Mouse (Mus musculus) intestine, postnatal 0 days (tissue): ENCODE measurements around the gene Sost. TPM values are rescaled to one million over a fixed set of nuclear protein-coding genes. Genes with fewer than 3 reads are reported as not detected.
"Not testable (repeated sequence)": the region's sequence is repeated elsewhere in the genome, so short reads cannot be mapped to it uniquely, and the experiment has no call there.

Experiments used
- ATAC-seq: fragments of 200-750 bp; cut with Nextera tagmentation; 2 replicates; pipeline ENCODE4 v1.8.0; 2017; ENCODE audit warnings: mild to moderate bottlenecking, moderate TSS enrichment, moderate library complexity
- H3K27ac ChIP-seq: fragments of 300-500 bp; sonication (generic); 2 replicates; pipeline ENCODE4 v1.5.1; 2014; ENCODE audit warnings: mild to moderate bottlenecking, low read depth, low read length, moderate library complexity
- H3K27me3 ChIP-seq: fragments of 300-500 bp; sonication (generic); replicated peaks from 2 replicates; pipeline ENCODE4 v1.6.1; 2014; ENCODE audit warnings: low read length, mixed read lengths; ENCODE audit not compliant: control insufficient read depth, insufficient read depth
- H3K36me3 ChIP-seq: fragments of 300-500 bp; sonication (generic); 2 replicates; pipeline ENCODE4 v1.6.1; 2014; ENCODE audit warnings: mild to moderate bottlenecking, moderate library complexity; ENCODE audit not compliant: control insufficient read depth, insufficient read depth
- H3K4me1 ChIP-seq: fragments of 300-500 bp; sonication (generic); replicated peaks from 2 replicates; pipeline ENCODE4 v1.6.1; 2014; ENCODE audit warnings: antibody characterized with exemption, low read length, mixed read lengths; ENCODE audit not compliant: control insufficient read depth, insufficient read depth
- H3K4me2 ChIP-seq: fragments of 300-500 bp; sonication (generic); replicated peaks from 2 replicates; pipeline ENCODE4 v1.6.1; 2014; ENCODE audit warnings: low read depth, mild to moderate bottlenecking, moderate library complexity
- H3K4me3 ChIP-seq: fragments of 300-500 bp; sonication (generic); 2 replicates; pipeline ENCODE4 v1.5.1; 2014; ENCODE audit warnings: low read depth, low read length
- H3K9ac ChIP-seq: fragments of 300-500 bp; sonication (generic); 2 replicates; pipeline ENCODE4 v1.6.1; 2014; ENCODE audit warnings: mild to moderate bottlenecking, low read depth, low read length
- H3K9me3 ChIP-seq: fragments of 300-500 bp; sonication (generic); 2 replicates; pipeline ENCODE4 v1.6.1; 2016; ENCODE audit warnings: mixed run types; ENCODE audit not compliant: control insufficient read depth
- CTCF ChIP-seq: sonication (generic); IDR thresholded peaks from 2 replicates; pipeline ENCODE4 v1.5.1; 2016; ENCODE audit warnings: low read depth, mild to moderate bottlenecking, control low read depth, antibody characterized with exemption, moderate library complexity
- WGBS: fragments of 180-500 bp; shearing (Covaris S2); extraction: QIAGEN DNeasy Blood & Tissue Kit; methylation state at CpG from one replicate; pipeline ENCODE4 v1.1.7; 2014; 5-methylcytosine and 5-hydroxymethylcytosine counted together
- polyA plus RNA-seq: library from polyadenylated mRNA; unstranded; fragments of >200 nt; fragmentation: Nextera tagmentation; extraction: Ambion mirVana; gene quantifications from 2 replicates; pipeline ENCODE4 v1.2.1, GENCODE M21; 2015

Sost gene
- polyA plus RNA-seq, 1 experiment from 2014 or later = not detected

GRCm38 (mm10) chr11:101985990-101986389 lies 19.2 kb upstream of the Sost start:
- Histone ChIP-seq H3K9ac (no peak overlapping the region), H3K9me3 (no peaks in the 10 kb centered on the region), H3K36me3 (peaks cover 8% of the 10 kb centered on the region; the same call in 1 of the 2 replicates), H3K4me1 (peaks cover 5% of the 10 kb centered on the region; the same call in 1 of the 2 replicates), H3K4me2 (0 out of 2 replicates have a peak overlapping the region, but pooled peaks have one; percentile 0), H3K27ac (no peak overlapping the region), H3K4me3 (no peak overlapping the region), H3K27me3 (no peaks in the 10 kb centered on the region)
- WGBS = 3% methylated on average over 10 of the region's 10 CpGs
- no peak for ATAC-seq
- peak; percentile 96 for TF ChIP-seq CTCF

GRCm38 (mm10) chr11:101985450-101985849 lies 18.6 kb upstream of the Sost start:
- ATAC-seq, H3K36me3 ChIP-seq, H3K27me3 ChIP-seq, H3K9ac ChIP-seq, H3K4me3 ChIP-seq, H3K4me2 ChIP-seq, H3K9me3 ChIP-seq, H3K4me1 ChIP-seq, H3K27ac ChIP-seq: not testable (repeated sequence)
- WGBS = 41% methylated on average over 6 of the region's 6 CpGs

GRCm38 (mm10) chr11:101984054-101985025 lies 17.5 kb upstream of the Sost start, which contains the start of gene Cfap97d1:
Gene Cfap97d1, plus strand, starts transcription at chr11:101984279.
- ATAC-seq = peak; percentile 87
- peak within 1 kb of the TSS; percentile 74 for H3K9ac ChIP-seq
- no peaks in the 10 kb centered on the region for H3K27me3 ChIP-seq
- peak within 1 kb of the TSS; percentile 92 for H3K4me2 ChIP-seq
- H3K36me3 ChIP-seq = peaks cover 19% of the 10 kb centered on the region; the same call in 1 of the 2 replicates
- no peak for TF ChIP-seq CTCF
- H3K4me3 ChIP-seq = peak within 1 kb of the TSS; percentile 51
- under 1% methylated on average over 67 of the region's 71 CpGs for WGBS
- H3K4me1 ChIP-seq = peaks cover 5% of the 10 kb centered on the region; the same call in 1 of the 2 replicates
- H3K9me3 ChIP-seq = no peaks in the 10 kb centered on the region
- peak within 1 kb of the TSS; percentile 80 for H3K27ac ChIP-seq

- H3K9ac ChIP-seq = 0 out of 2 replicates have a peak overlapping the region, but pooled peaks have one; percentile 17
- H3K27ac ChIP-seq = peak overlapping the region; percentile 41
- H3K9me3 ChIP-seq = no peaks in the 10 kb centered on the region
- peaks cover 26% of the 10 kb centered on the region; the same call in 1 of the 2 replicates for H3K36me3 ChIP-seq
- WGBS = 64% methylated on average over 10 of the region's 10 CpGs
- peak overlapping the region; percentile 92 for H3K4me2 ChIP-seq
- no peak for ATAC-seq
- no peak for TF ChIP-seq CTCF
- H3K4me1 ChIP-seq = peaks cover 5% of the 10 kb centered on the region; the same call in 1 of the 2 replicates
- peak overlapping the region; percentile 51 for H3K4me3 ChIP-seq
- no peaks in the 10 kb centered on the region for H3K27me3 ChIP-seq
Measured at GRCm38 (mm10) chr11:101983431-101983921, 16.7 kb upstream of the Sost start.

- H3K27me3 ChIP-seq = no peaks in the 10 kb centered on the region
- WGBS = 71% methylated on average over 6 of the region's 6 CpGs
- H3K9ac ChIP-seq = no peak overlapping the region
- ATAC-seq = no peak
- H3K27ac ChIP-seq = peak overlapping the region; percentile 41; the same call in 1 of the 2 replicates
- H3K36me3 ChIP-seq = peaks cover 30% of the 10 kb centered on the region; the same call in 1 of the 2 replicates
- H3K4me3 ChIP-seq = 0 out of 2 replicates have a peak overlapping the region, but pooled peaks have one; percentile 51
- peak overlapping the region; percentile 92; the same call in 1 of the 2 replicates for H3K4me2 ChIP-seq
- H3K4me1 ChIP-seq = peaks cover 5% of the 10 kb centered on the region; the same call in 1 of the 2 replicates
- no peaks in the 10 kb centered on the region for H3K9me3 ChIP-seq
- no peak for TF ChIP-seq CTCF
Measured at GRCm38 (mm10) chr11:101982981-101983411, 16.2 kb upstream of the Sost start.

- H3K4me1 ChIP-seq = peaks cover 5% of the 10 kb centered on the region; the same call in 1 of the 2 replicates
- 81% methylated on average over 12 of the region's 12 CpGs for WGBS
- no peak overlapping the region for H3K9ac ChIP-seq
- no peak overlapping the region for H3K27ac ChIP-seq
- H3K9me3 ChIP-seq = no peaks in the 10 kb centered on the region
- no peak overlapping the region for H3K4me2 ChIP-seq
- H3K36me3 ChIP-seq = peaks cover 37% of the 10 kb centered on the region; the same call in 1 of the 2 replicates
- no peak for ATAC-seq
- TF ChIP-seq CTCF = no peak
- H3K4me3 ChIP-seq = no peak overlapping the region
- H3K27me3 ChIP-seq = no peaks in the 10 kb centered on the region
Measured at GRCm38 (mm10) chr11:101981850-101982249, 15.0 kb upstream of the Sost start.
